Mouse (Mus musculus) heart, embryonic 12.5 days (tissue): ENCODE data around the gene Htra2. TPM values are rescaled to one million over a fixed set of nuclear protein-coding genes. Genes with fewer than 3 reads are reported as not detected.
A peak's percentile ranks its signal among the peaks of the same experiment; 100 is the strongest.

Experiments used
- ATAC-seq: fragments of 200-750 bp; cut with Nextera tagmentation; 2 replicates; pipeline ENCODE4 v1.8.0; 2017; ENCODE audit warnings: moderate TSS enrichment, moderate library complexity; ENCODE audit not compliant: insufficient number of reproducible peaks, low FRiP score
- H3K27ac ChIP-seq: fragments of 300-500 bp; sonication (generic); 2 replicates; pipeline ENCODE4 v1.5.1; 2016; ENCODE audit warnings: mild to moderate bottlenecking, moderate library complexity; ENCODE audit not compliant: poor library complexity, severe bottlenecking
- H3K27me3 ChIP-seq: fragments of 300-500 bp; sonication (generic); replicated peaks from 2 replicates; pipeline ENCODE4 v1.6.1; 2016; ENCODE audit warnings: mild to moderate bottlenecking, moderate library complexity
- H3K36me3 ChIP-seq: fragments of 300-500 bp; sonication (generic); 2 replicates; pipeline ENCODE4 v1.6.1; 2016; ENCODE audit warnings: mild to moderate bottlenecking, moderate library complexity
- H3K4me1 ChIP-seq: fragments of 300-500 bp; sonication (generic); replicated peaks from 2 replicates; pipeline ENCODE4 v1.6.1; 2016; ENCODE audit warnings: mild to moderate bottlenecking
- H3K4me2 ChIP-seq: fragments of 300-500 bp; sonication (generic); 2 replicates; pipeline ENCODE4 v1.6.1; 2016; ENCODE audit warnings: mild to moderate bottlenecking, moderate library complexity
- H3K4me3 ChIP-seq: fragments of 300-500 bp; sonication (generic); 2 replicates; pipeline ENCODE4 v1.5.1; 2016; ENCODE audit warnings: mild to moderate bottlenecking
- H3K9ac ChIP-seq: fragments of 300-500 bp; sonication (generic); 2 replicates; pipeline ENCODE4 v1.6.1; 2016; ENCODE audit warnings: mild to moderate bottlenecking, moderate library complexity
- H3K9me3 ChIP-seq: fragments of 300-500 bp; sonication (generic); replicated peaks from 2 replicates; pipeline ENCODE4 v1.6.1; 2016; ENCODE audit warnings: mild to moderate bottlenecking, moderate library complexity
- WGBS: fragments of 180-500 bp; shearing (Covaris S2); methylation state at CpG from one replicate; pipeline ENCODE4 v1.1.7; 2016; 5-methylcytosine and 5-hydroxymethylcytosine counted together
- polyA plus RNA-seq: library from polyadenylated mRNA; unstranded; fragments of >200 nt; fragmentation: Nextera tagmentation; extraction: Ambion mirVana; gene quantifications from 2 replicates; pipeline ENCODE4 v1.2.1, GENCODE M21; 2016

Htra2 gene
- polyA plus RNA-seq, 1 experiment from 2014 or later = 86.7 TPM

DNA sequence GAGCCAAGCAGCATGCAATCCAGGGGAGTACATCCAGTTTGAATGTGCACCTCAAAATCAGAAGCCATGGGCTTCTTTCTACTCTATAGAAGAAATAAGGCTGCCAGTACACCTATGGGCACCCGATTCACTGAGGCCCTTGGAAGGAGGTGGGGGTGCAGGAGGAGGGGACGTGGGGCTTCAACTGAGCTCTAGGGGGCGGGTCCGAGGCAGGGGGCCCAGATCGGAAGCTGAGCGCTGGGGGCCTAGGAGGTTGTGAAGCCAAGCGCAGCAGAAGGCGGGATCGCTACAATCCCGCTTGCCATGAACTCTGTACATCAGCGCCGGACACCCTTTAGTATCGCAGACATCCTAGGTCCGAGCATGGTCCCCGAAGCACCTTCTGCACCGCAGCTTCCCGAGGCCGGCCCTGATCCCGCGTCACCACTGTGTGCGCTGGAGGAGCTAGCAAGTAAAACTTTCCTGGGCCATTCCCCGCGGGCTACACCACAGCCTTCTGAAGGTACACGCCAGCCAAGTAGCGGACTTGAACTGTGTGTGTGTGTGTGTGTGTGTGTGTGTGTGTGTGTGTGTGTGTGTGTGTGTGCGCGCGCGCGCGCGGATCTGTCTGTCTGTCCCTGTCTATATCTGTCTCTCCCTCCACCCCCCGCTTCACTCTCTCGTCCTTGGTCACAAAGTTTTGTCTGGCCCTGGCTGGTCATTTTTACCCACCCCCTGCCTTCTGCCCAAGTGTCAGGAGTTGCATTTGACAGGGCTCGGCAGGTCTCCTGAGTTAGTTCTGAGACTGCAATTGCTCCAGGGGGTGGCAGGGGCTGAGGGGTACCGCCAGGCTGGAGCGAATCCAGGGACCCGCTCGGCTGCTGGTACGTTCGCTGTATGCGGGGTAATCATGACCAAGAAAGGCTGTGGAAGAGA is 31.3 kb upstream of the Htra2 start, which contains the start of gene Lbx2:
Gene Lbx2 (plus strand): TSS at position 247 of the 915 bp plus-strand sequence.
- Histone ChIP-seq H3K4me2 (peak within 1 kb of the TSS; percentile 68), H3K4me1 (peaks cover 22% of the 10 kb centered on the region), H3K36me3 (peaks cover 9% of the 10 kb centered on the region), H3K9me3 (no peaks in the 10 kb centered on the region), H3K27me3 (peaks cover 90% of the 10 kb centered on the region), H3K9ac (peak within 1 kb of the TSS; percentile 27; the same call in 1 of the 2 replicates), H3K4me3 (peak within 1 kb of the TSS; percentile 39), H3K27ac (no peak within 1 kb of the TSS)
- 3% methylated on average over 35 of the region's 42 CpGs for WGBS
- ATAC-seq = no peak

GRCm38 (mm10) chr6:83084477-83084876 is 29.4 kb upstream of the Htra2 start:
- Histone ChIP-seq H3K9me3 (no peaks in the 10 kb centered on the region), H3K36me3 (peaks cover 23% of the 10 kb centered on the region), H3K27me3 (peaks cover 77% of the 10 kb centered on the region), H3K4me3 (no peak overlapping the region), H3K9ac (no peak overlapping the region), H3K4me2 (no peak overlapping the region), H3K27ac (no peak overlapping the region), H3K4me1 (peaks cover 22% of the 10 kb centered on the region)
- ATAC-seq = no peak
- WGBS = 10% methylated on average over 6 of the region's 6 CpGs

DNA sequence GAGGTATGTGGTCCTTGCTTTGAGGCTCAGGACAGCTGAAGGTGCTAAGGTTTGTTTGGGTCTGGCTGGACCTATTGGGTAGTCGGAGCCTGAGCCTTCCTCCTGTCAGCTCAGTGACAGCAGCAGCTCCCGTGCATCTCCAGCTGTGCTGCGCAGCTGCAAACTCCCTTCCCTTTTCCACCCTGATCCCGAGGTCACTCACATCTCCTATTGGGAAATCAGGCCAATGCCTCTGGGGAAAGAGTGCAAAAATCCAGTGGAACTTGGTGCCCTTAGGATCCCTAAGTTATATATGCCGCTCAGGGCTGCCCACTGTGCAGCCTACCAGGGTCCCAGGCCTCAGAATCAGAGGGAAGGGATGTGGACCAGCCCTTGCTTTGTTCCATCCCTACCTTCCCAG is 28.4 kb upstream of the Htra2 start:
- 17% methylated on average over 5 of the region's 5 CpGs for WGBS
- no peaks in the 10 kb centered on the region for H3K9me3 ChIP-seq
- no peak overlapping the region for H3K4me2 ChIP-seq
- H3K4me1 ChIP-seq = peaks cover 29% of the 10 kb centered on the region
- peaks cover 23% of the 10 kb centered on the region for H3K36me3 ChIP-seq
- ATAC-seq = no peak
- H3K9ac ChIP-seq = no peak overlapping the region
- no peak overlapping the region for H3K27ac ChIP-seq
- no peak overlapping the region for H3K4me3 ChIP-seq
- peaks cover 68% of the 10 kb centered on the region for H3K27me3 ChIP-seq

DNA sequence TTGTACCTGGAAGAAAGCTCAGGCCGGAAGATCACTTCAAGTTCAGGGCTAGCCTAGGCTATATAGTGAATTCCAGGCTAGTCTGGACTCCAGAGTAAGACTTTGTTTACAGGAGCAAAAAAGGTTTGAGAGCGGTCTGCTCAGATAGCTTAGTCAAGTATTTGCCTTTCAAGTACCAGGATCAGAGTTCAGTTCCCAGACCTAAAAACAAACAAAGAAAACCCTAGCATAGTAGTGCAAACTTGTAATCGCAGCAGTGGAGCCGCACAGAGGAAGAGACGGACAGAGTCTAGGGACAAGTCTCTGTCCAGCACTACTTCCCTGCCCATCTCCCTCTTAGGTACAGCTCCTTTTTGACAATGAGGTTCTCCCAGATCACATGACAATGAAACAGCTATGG is 25.1 kb upstream of the Htra2 start:
- H3K27ac ChIP-seq = no peak overlapping the region
- peaks cover 23% of the 10 kb centered on the region for H3K36me3 ChIP-seq
- ATAC-seq = no peak
- H3K4me2 ChIP-seq = no peak overlapping the region
- no peak overlapping the region for H3K4me3 ChIP-seq
- H3K27me3 ChIP-seq = peaks cover 59% of the 10 kb centered on the region
- H3K4me1 ChIP-seq = peaks cover 11% of the 10 kb centered on the region; the same call in 1 of the 2 replicates
- no peaks in the 10 kb centered on the region for H3K9me3 ChIP-seq
- 94% methylated on average over 5 of the region's 5 CpGs for WGBS
- H3K9ac ChIP-seq = no peak overlapping the region

- peak overlapping the region; percentile 71 for H3K9ac ChIP-seq
- H3K4me3 ChIP-seq = peak overlapping the region; percentile 62
- H3K36me3 ChIP-seq = peaks cover 23% of the 10 kb centered on the region
- peak overlapping the region; percentile 38; the same call in 1 of the 2 replicates for H3K27ac ChIP-seq
- WGBS = under 1% methylated on average over 46 of the region's 46 CpGs
- peaks cover 11% of the 10 kb centered on the region; the same call in 1 of the 2 replicates for H3K4me1 ChIP-seq
- peak; percentile 94 for ATAC-seq
- H3K4me2 ChIP-seq = peak overlapping the region; percentile 97
- peaks cover 59% of the 10 kb centered on the region for H3K27me3 ChIP-seq
- no peaks in the 10 kb centered on the region for H3K9me3 ChIP-seq
Observed at GRCm38 (mm10) chr6:83078324-83078858, 23.3 kb upstream of the Htra2 start.

DNA sequence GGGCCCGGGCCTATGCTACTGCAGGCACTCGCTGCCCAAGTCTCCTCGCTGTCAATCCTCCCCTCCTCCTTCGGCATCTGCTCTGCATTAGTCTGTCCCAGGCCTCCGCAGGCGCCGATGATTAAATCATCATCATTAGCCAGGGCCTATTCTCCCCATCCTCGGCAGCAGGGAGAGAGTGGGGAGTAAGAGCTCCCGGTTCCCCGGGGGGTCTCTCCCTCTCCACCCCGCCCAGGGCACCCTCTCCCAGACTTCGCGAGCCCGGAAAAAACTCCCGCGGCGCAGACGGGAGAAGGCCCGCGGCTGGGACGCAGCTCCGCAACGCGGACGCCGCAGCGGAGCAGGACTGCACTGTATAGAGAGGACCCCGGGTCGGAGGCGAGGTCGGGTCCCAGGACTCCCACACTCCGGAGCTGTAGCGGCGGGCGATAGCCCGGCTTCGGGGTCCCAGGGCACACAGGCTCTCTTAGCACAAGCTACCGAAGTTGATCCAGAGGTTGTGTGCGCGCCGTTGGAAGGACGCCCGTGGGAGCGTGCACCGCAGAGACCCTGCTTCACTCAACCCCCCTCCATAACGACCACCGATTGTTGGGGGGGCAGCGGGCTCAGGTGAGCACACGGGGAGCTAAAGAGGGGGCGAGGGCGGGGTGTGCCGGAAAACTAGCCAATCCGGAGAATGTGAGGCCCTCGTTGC is 22.7 kb upstream of the Htra2 start, which contains the start of gene Pcgf1:
Gene Pcgf1 (plus strand): TSS at position 240 of the 694 bp plus-strand sequence.
- H3K27me3 ChIP-seq = peaks cover 58% of the 10 kb centered on the region
- H3K4me3 ChIP-seq = peak within 1 kb of the TSS; percentile 62
- under 1% methylated on average over 54 of the region's 54 CpGs for WGBS
- no peaks in the 10 kb centered on the region for H3K9me3 ChIP-seq
- peaks cover 11% of the 10 kb centered on the region; the same call in 1 of the 2 replicates for H3K4me1 ChIP-seq
- ATAC-seq = peak; percentile 52
- H3K9ac ChIP-seq = peak within 1 kb of the TSS; percentile 71
- H3K4me2 ChIP-seq = peak within 1 kb of the TSS; percentile 97
- H3K36me3 ChIP-seq = peaks cover 23% of the 10 kb centered on the region
- H3K27ac ChIP-seq = peak within 1 kb of the TSS; percentile 38; the same call in 1 of the 2 replicates

DNA sequence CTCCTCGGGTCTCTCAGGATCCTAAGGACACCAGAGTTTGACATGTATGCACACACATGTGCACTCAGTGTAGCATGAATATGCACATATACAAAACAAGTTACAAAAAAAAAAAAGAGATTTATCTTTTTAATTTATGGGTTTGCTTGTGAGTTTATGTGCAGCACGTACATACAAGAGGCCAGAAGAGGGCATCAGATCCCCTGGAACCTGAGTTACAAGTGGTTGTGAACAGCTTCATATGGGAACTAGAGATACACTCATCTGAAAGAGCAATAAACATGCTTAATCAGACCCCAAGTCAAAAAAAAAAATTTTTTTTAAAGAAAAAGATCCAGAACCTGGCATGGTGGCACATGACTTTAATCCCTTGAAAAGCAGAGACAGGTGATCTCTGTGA is 19.9 kb upstream of the Htra2 start:
- H3K4me3 ChIP-seq = no peak overlapping the region
- 0 out of 2 replicates have a peak, but pooled peaks cover 3% of the 10 kb centered on the region for H3K36me3 ChIP-seq
- no peak for ATAC-seq
- WGBS = 20% methylated on average over 2 of the region's 2 CpGs
- H3K4me2 ChIP-seq = no peak overlapping the region
- no peaks in the 10 kb centered on the region for H3K9me3 ChIP-seq
- H3K27ac ChIP-seq = no peak overlapping the region
- H3K4me1 ChIP-seq = peaks cover 22% of the 10 kb centered on the region
- H3K27me3 ChIP-seq = peaks cover 75% of the 10 kb centered on the region
- H3K9ac ChIP-seq = no peak overlapping the region

- Histone ChIP-seq H3K9me3 (no peaks in the 10 kb centered on the region), H3K36me3 (no peaks in the 10 kb centered on the region), H3K27me3 (peaks cover 97% of the 10 kb centered on the region), H3K27ac (no peak overlapping the region), H3K4me2 (0 out of 2 replicates have a peak overlapping the region, but pooled peaks have one; percentile 14), H3K4me3 (no peak overlapping the region), H3K9ac (no peak overlapping the region), H3K4me1 (peaks cover 27% of the 10 kb centered on the region)
- peak; percentile 40; the same call in 1 of the 2 replicates for ATAC-seq
- 2% methylated on average over 21 of the region's 24 CpGs for WGBS
Observed at GRCm38 (mm10) chr6:83071220-83071619, 16.1 kb upstream of the Htra2 start.

- H3K27me3 ChIP-seq = peaks cover 97% of the 10 kb centered on the region
- H3K27ac ChIP-seq = no peak overlapping the region
- under 1% methylated on average over 54 of the region's 58 CpGs for WGBS
- H3K4me2 ChIP-seq = peak overlapping the region; percentile 32
- no peaks in the 10 kb centered on the region for H3K9me3 ChIP-seq
- peaks cover 27% of the 10 kb centered on the region for H3K4me1 ChIP-seq
- ATAC-seq = no peak
- H3K4me3 ChIP-seq = peak overlapping the region; percentile 29
- no peak overlapping the region for H3K9ac ChIP-seq
- no peaks in the 10 kb centered on the region for H3K36me3 ChIP-seq
Observed at GRCm38 (mm10) chr6:83070311-83071219, 15.5 kb upstream of the Htra2 start.

- Histone ChIP-seq H3K36me3 (no peaks in the 10 kb centered on the region), H3K9me3 (no peaks in the 10 kb centered on the region), H3K4me1 (peaks cover 27% of the 10 kb centered on the region), H3K27me3 (peaks cover 96% of the 10 kb centered on the region), H3K27ac (no peak within 1 kb of the TSS), H3K4me2 (peak within 1 kb of the TSS; percentile 62), H3K4me3 (peak within 1 kb of the TSS; percentile 37), H3K9ac (no peak within 1 kb of the TSS)
- under 1% methylated on average over 10 of the region's 10 CpGs for WGBS
- ATAC-seq = no peak
Observed at GRCm38 (mm10) chr6:83070247-83070310, 15.0 kb upstream of the Htra2 start, which contains the start of gene Tlx2. TSS of gene Tlx2 (minus strand) at chr6:83070293.
